Mouse (Mus musculus): ENCODE data around the gene Ficd. TPM values are rescaled to one million over a fixed set of nuclear protein-coding genes. Genes with fewer than 3 reads are reported as not detected.

Ficd gene
- polyA plus RNA-seq, 1 experiment from 2014 or later = 3.8 TPM

GRCm38 (mm10) chr5:113786985-113787384 lies 51.4 kb downstream of the Ficd start:
- no peak overlapping the region for H3K9ac ChIP-seq (replicated peaks)
- no peaks in the 10 kb centered on the region for H3K36me3 ChIP-seq
- no peak overlapping the region for H3K4me3 ChIP-seq (replicated peaks)
- no peaks in the 10 kb centered on the region for H3K27me3 ChIP-seq
- no peak for ATAC-seq (ENCODE audit: insufficient number of reproducible peaks, insufficient read depth, low FRiP score, low TSS enrichment, low read depth)
- H3K4me2 ChIP-seq = no peak overlapping the region
- peaks cover 83% of the 10 kb centered on the region for H3K4me1 ChIP-seq (replicated peaks)
- 0 out of 2 replicates have a peak overlapping the region, but pooled peaks have one; percentile 35 for H3K27ac ChIP-seq
- WGBS = 71% methylated on average over 5 of the region's 5 CpGs
- no peaks in the 10 kb centered on the region for H3K9me3 ChIP-seq

GRCm38 (mm10) chr5:113788645-113789044 lies 53.0 kb downstream of the Ficd start:
- H3K27ac ChIP-seq = peak overlapping the region; percentile 97
- H3K4me3 ChIP-seq (replicated peaks) = 0 out of 2 replicates have a peak overlapping the region, but pooled peaks have one; percentile 3
- peak; percentile 20; the same call in 1 of the 2 replicates for ATAC-seq (ENCODE audit: insufficient number of reproducible peaks, insufficient read depth, low FRiP score, low TSS enrichment, low read depth)
- no peaks in the 10 kb centered on the region for H3K9me3 ChIP-seq
- peaks cover 15% of the 10 kb centered on the region for H3K36me3 ChIP-seq
- 19% methylated on average over 6 of the region's 6 CpGs for WGBS
- peaks cover 85% of the 10 kb centered on the region for H3K4me1 ChIP-seq (replicated peaks)
- H3K4me2 ChIP-seq = peak overlapping the region; percentile 31
- no peaks in the 10 kb centered on the region for H3K27me3 ChIP-seq
- H3K9ac ChIP-seq (replicated peaks) = no peak overlapping the region

GRCm38 (mm10) chr5:113789075-113789788 lies 53.6 kb downstream of the Ficd start:
- H3K4me2 ChIP-seq = peak overlapping the region; percentile 31
- H3K4me3 ChIP-seq (replicated peaks) = no peak overlapping the region
- no peaks in the 10 kb centered on the region for H3K9me3 ChIP-seq
- no peak overlapping the region for H3K9ac ChIP-seq (replicated peaks)
- peaks cover 85% of the 10 kb centered on the region for H3K4me1 ChIP-seq (replicated peaks)
- H3K36me3 ChIP-seq = peaks cover 21% of the 10 kb centered on the region
- no peaks in the 10 kb centered on the region for H3K27me3 ChIP-seq
- peak overlapping the region; percentile 97 for H3K27ac ChIP-seq
- peak; percentile 80 for ATAC-seq (ENCODE audit: insufficient number of reproducible peaks, insufficient read depth, low FRiP score, low TSS enrichment, low read depth)
- WGBS = 3% methylated on average over 7 of the region's 7 CpGs

Other genes starting within 250 kb of the Ficd start
- 5.2 and 5.4 TPM in 2 replicates for gene Wscd2, start 245.5 kb upstream of the Ficd start, polyA plus RNA-seq (2016; fragmentation: Nextera tagmentation; extraction: Ambion mirVana)
- 3.2 and 4.4 TPM in 2 replicates for gene Cmklr1, start 85.4 kb upstream of the Ficd start, polyA plus RNA-seq (2016; fragmentation: Nextera tagmentation; extraction: Ambion mirVana)
- not detected in 2 replicates for gene 1700069L16Rik, start 11.0 kb upstream of the Ficd start, polyA plus RNA-seq (2016; fragmentation: Nextera tagmentation; extraction: Ambion mirVana)
- gene Sart3, start 36.7 kb downstream of the Ficd start, polyA plus RNA-seq (2016; fragmentation: Nextera tagmentation; extraction: Ambion mirVana) = 87.9 and 91.5 TPM in 2 replicates
- gene Iscu, start 36.9 kb downstream of the Ficd start, polyA plus RNA-seq (2016; fragmentation: Nextera tagmentation; extraction: Ambion mirVana) = 117 and 128 TPM in 2 replicates
- 236 and 242 TPM in 2 replicates for gene Tmem119, start 64.7 kb downstream of the Ficd start, polyA plus RNA-seq (2016; fragmentation: Nextera tagmentation; extraction: Ambion mirVana)
- 1.4 and 1.8 TPM in 2 replicates for gene Selplg, start 96.8 kb downstream of the Ficd start, polyA plus RNA-seq (2016; fragmentation: Nextera tagmentation; extraction: Ambion mirVana)
- gene Coro1c, start 173.0 kb downstream of the Ficd start, polyA plus RNA-seq (2016; fragmentation: Nextera tagmentation; extraction: Ambion mirVana) = 91.1 and 99.4 TPM in 2 replicates

All from limb, embryonic 12.5 days (tissue).